Mouse (Mus musculus) heart, embryonic 12.5 days (tissue): ENCODE results near the gene Aurkc. TPM values are rescaled to one million over a fixed set of nuclear protein-coding genes. Genes with fewer than 3 reads are reported as not detected.

Experiments
- polyA plus RNA-seq: library from polyadenylated mRNA; unstranded; fragments of >200 nt; fragmentation: Nextera tagmentation; extraction: Ambion mirVana; gene quantifications from 2 replicates; pipeline ENCODE4 v1.2.1, GENCODE M21; 2016

Gene Aurkc
- polyA plus RNA-seq, 1 experiment from 2014 or later, result not detected

Other genes starting within 250 kb of the Aurkc start
- gene Zfp954, start 126.2 kb downstream of the Aurkc start, polyA plus RNA-seq, result 6.1 and 7.8 TPM in 2 replicates
- gene Zfp773, start 141.5 kb downstream of the Aurkc start, polyA plus RNA-seq, result 0.99 and 1.1 TPM in 2 replicates
- gene Zfp418, start 176.0 kb downstream of the Aurkc start, polyA plus RNA-seq, result 0.96 and 1.8 TPM in 2 replicates
- 4.9 and 5.1 TPM in 2 replicates for gene Zfp772, start 214.7 kb downstream of the Aurkc start, polyA plus RNA-seq